Mouse (Mus musculus) ES-E14 (cell line): ENCODE results near the gene Hist1h2ak.
"Not testable (repeated sequence)": the region's sequence is repeated elsewhere in the genome, so short reads cannot be mapped to it uniquely, and the experiment has no call there.

Source experiments
- HCFC1 ChIP-seq: IDR thresholded peaks from 2 replicates; pipeline ENCODE4 v1.6.1; 2012; ENCODE audit warnings: low read length, inconsistent platforms, borderline replicate concordance; ENCODE audit not compliant: insufficient read depth
- ZC3H11A ChIP-seq: IDR thresholded peaks from 2 replicates; pipeline ENCODE4 v1.6.1; 2012; ENCODE audit warnings: low read depth, mild to moderate bottlenecking, inconsistent platforms, low read length, borderline replicate concordance
- ZNF384 ChIP-seq: IDR thresholded peaks from 2 replicates; pipeline ENCODE4 v1.6.1; 2012; ENCODE audit warnings: low read depth, low read length, inconsistent platforms

GRCm38 (mm10) chr13:21717397-21718357, 36.0 kb downstream of the Hist1h2ak start, which contains the start of gene Hist1h3h:
- not testable (repeated sequence) for TF ChIP-seq ZC3H11A, HCFC1, ZNF384
